Mouse (Mus musculus): Measurements from ENCODE around the gene Sh2b2.

Gene Sh2b2

DNA sequence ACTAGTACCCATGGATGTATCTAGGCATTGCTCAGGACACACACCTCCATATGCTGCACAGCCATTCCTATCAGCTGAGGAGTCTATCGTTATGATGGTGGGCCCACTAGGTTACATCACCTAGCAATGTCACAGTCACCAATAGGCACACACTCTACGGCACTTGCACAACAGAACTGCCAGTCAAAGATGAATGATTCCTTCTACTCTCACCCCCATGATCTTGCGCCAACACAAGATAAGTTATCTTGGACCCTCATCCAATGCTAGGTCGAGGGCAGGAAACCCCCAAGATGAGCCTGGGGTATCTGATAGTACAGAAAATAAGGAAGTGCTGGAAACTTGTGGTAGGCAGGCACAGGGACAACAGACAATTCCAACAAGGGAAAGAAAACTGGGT is 63.5 kb downstream of the Sh2b2 start:
- in situ Hi-C loops (cut with MboI, MseI), result no loop called here

- in situ Hi-C loops (cut with MboI, MseI), result no loop called here
Measured at GRCm38 (mm10) chr5:136182049-136182448, 64.3 kb downstream of the Sh2b2 start.

- in situ Hi-C loops (cut with MboI, MseI), result no loop called here
Measured at GRCm38 (mm10) chr5:136181197-136181596, 65.2 kb downstream of the Sh2b2 start.

DNA sequence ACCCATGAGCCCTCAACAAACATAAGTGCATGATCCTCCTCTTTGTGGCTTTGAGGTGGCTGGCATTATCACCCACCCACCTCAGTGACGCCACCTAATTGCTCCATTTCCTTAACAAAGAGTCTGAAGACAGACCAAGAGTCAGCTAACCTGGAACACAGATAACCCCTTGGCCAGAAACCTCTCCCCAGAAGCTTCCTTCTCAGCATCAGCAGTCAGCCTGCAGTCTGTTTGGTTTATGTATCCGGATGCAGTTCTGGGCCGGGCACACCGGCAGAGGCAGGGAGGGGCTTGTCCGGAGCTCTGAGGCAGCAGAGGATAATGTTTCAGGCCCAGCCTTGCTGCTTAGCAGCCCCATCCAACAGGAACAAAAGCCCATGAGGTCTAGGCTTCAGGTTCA is 66.8 kb downstream of the Sh2b2 start:
- in situ Hi-C loops (cut with MboI, MseI), result no loop called here

DNA sequence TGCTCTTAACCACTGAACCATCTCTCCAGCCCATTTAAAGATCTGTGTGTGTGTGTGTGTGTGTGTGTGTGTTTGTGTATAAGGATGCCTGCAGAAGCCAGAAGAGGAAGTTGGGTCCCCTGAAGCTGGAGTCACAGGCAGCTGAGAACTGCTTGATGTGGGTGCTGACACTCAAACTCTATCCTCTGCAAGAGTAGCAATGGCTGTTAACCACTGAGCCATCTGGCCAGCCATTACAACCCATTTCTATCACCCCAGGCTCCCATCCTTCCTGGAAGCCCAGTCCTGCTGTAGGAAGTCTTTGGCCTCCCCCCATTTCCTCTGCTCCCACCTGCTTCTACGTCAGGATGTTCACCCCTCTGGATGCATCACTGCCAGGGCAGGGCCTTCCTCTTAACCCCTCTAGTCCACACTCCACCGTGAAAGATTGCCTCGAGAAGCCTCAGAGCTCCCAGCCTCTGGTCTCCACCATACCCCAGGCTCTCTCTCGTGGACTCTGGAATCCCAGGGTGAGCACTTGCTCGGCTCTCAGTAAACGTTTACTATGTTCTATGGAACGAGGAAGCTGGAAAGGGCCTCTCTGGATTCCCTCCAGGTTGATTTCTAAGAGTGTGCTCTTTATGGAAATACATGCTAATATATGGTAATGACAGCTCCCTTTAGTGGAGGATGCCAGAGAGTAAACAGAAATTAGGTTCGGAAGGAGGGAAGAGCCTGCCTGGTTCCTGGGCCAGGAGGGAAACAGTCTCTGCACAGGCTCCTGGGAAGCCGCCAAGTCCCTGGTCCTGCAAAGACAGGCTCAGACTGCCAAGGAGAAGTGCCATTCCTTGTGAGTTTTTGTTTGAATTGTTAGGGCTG is 72.5 kb downstream of the Sh2b2 start:
- in situ Hi-C loops (cut with MboI, MseI), result no loop called here

- in situ Hi-C loops (cut with MboI, MseI), result no loop called here
Measured at GRCm38 (mm10) chr5:136172939-136173338, 73.4 kb downstream of the Sh2b2 start.

- in situ Hi-C loops (cut with MboI, MseI), result no loop called here
Measured at GRCm38 (mm10) chr5:136171363-136172341, 74.7 kb downstream of the Sh2b2 start.

DNA sequence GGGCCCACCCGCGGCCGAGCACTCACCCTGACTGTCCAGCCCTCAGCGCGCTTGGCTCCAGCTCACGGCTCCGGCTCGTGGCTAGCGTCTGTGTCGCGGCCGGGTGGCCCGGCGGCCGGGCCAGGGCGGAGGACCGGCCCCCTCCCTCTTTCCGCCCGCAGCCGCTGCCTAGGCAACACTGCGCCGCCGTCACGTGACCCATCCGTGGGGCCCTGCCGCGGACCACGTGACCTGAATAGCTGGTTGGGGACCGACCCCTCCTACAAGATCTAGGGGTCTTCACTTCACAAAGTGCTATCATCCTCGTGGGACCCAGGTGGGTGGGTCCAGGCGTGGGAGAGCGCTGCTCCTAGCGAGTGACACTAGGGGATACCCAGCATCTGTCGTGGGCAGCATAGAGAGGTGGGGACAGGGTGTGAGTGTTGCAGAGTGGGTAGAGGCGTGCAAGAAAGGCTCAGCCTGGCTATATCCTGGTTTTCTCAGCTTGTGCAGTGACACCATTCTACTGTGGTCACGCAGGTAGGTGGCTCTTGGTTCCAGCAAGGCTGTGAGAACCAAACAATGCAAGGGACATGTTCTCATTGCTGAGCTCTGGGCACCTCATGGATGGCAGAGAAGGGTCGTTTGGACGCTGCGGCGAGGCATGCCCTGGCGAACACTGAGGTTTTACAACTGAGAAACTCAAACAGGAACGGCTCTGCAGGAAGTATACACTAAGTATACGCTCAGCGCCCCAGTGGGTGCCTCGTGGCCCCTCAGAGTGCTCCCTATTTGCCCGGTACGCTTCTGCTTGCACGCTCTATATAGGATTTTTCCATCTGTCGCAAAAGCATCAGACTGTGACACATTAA is 75.6 kb downstream of the Sh2b2 start, which contains the start of gene Orai2:
Orai2 (minus strand) TSS at position 202 of the 851 bp plus-strand sequence.
- in situ Hi-C loops (cut with MboI, MseI), result no loop called here

- in situ Hi-C loops (cut with MboI, MseI), result loop anchor here (10.0 kb wide), 1 partner anchor 1035 kb away; no protein-coding TSS in a partner anchor
Measured at GRCm38 (mm10) chr5:136169626-136170511, 76.5 kb downstream of the Sh2b2 start.
